In the genomic region with DNA sequence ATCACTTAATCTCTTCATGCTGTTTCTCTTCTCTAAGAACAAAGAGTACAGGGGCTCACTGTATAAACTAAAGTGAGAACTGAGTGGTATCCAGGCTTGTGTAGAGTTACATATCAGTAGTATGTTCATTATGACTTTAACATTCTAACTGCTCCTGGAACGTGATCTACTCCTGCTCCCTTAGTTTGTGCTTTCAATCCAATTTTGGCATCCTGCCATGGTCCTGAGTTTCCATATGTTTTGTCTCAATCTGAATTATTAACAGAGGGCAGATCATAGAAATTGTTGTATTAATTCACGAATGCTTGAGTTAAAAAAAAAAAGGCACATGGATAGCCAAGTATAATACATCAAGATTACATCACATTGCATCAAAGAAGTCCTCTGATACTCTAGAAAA, we compare ENCODE assay signal across 10 mouse cellular contexts.
"Had no signal": no experiment of that assay in that cellular context is flagged by ENCODE, and none has a peak within 500 bp of the region (broad histone marks: within the 10 kb centered on the region; RNA-seq: fewer than 3 reads in every experiment).

No protein-coding gene starts in this region.

- DNase-seq: kidney, adult 8-10 months; kidney, postnatal 10 days; thymus, adult 2 months; thymus, postnatal 25 days had no signal

- H3K4me3 ChIP-seq: left cerebral cortex, adult 2 months; limb, embryonic 12.5 days; midbrain, embryonic 13.5 days; neural tube, embryonic 12.5 days had no signal

- H3K27ac ChIP-seq: left cerebral cortex, adult 2 months; limb, embryonic 12.5 days; liver, embryonic 14.5 days; midbrain, embryonic 13.5 days; neural tube, embryonic 12.5 days had no signal

- H3K36me3 ChIP-seq: limb, embryonic 12.5 days; midbrain, embryonic 13.5 days; neural tube, embryonic 12.5 days had no signal

- H3K4me2 ChIP-seq: limb, embryonic 12.5 days; midbrain, embryonic 13.5 days; neural tube, embryonic 12.5 days had no signal

- H3K9ac ChIP-seq: limb, embryonic 12.5 days; liver, embryonic 14.5 days; midbrain, embryonic 13.5 days; neural tube, embryonic 12.5 days had no signal

- H3K4me1 ChIP-seq: limb, embryonic 12.5 days; midbrain, embryonic 13.5 days; neural tube, embryonic 12.5 days had no signal

- H3K27me3 ChIP-seq: limb, embryonic 12.5 days; midbrain, embryonic 13.5 days; neural tube, embryonic 12.5 days had no signal

- ATAC-seq: intestine, postnatal 0 days; midbrain, embryonic 13.5 days had no signal

- H3K9me3 ChIP-seq: limb, embryonic 12.5 days; midbrain, embryonic 13.5 days; neural tube, embryonic 12.5 days had no signal
